Mouse (Mus musculus): ENCODE measurements around the gene Rfc3.

GRCm38 (mm10) chr5:151642867-151643266 is 8.2 kb downstream of the Rfc3 start:
- TF ChIP-seq CTCF (IDR thresholded peaks at IDR 0.05; ENCODE audit: insufficient read depth, low read depth, low read length) (no peak), POLR2A (IDR thresholded peaks at IDR 0.05; ENCODE audit: insufficient read depth, low read depth, low read length) (no peak)
